In the genomic region with DNA sequence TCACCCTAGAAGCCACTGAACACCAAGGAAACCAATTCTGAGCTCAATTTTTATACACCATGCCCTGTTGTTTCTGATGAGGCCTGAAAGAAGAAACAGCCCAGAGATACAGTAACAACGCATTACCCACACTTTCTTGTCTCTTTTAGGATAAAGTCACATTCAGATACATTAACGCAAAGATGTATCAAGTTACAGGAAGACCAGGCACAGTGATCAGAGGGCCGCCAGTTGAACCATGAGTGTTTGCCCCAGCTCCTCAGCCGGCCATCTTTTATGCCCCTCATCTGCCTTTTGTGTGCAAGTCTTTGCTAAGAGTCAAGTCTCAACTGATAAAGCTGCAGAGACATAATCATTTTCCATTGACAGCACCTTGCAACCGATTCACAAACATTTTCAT, we compare ENCODE assay signal across 35 mouse cellular contexts.
"Had no signal": no experiment of that assay in that cellular context is flagged by ENCODE, and none has a peak within 500 bp of the region (broad histone marks: within the 10 kb centered on the region; RNA-seq: fewer than 3 reads in every experiment).

No protein-coding gene starts in this region.

- H3K4me1 ChIP-seq: heart, embryonic 10.5 days; heart, embryonic 13.5 days; heart, embryonic 15.5 days; hindbrain, embryonic 13.5 days; hindbrain, embryonic 15.5 days; intestine, embryonic 15.5 days; kidney, embryonic 15.5 days had no signal

- H3K9me3 ChIP-seq: heart, embryonic 10.5 days; heart, embryonic 12.5 days; heart, embryonic 13.5 days; heart, embryonic 15.5 days; hindbrain, embryonic 10.5 days; hindbrain, embryonic 12.5 days; hindbrain, embryonic 13.5 days; hindbrain, embryonic 15.5 days; intestine, embryonic 15.5 days; kidney, embryonic 15.5 days had no signal

- H3K27me3 ChIP-seq: heart, embryonic 15.5 days; hindbrain, embryonic 13.5 days had no signal

- H3K4me2 ChIP-seq: heart, embryonic 11.5 days; heart, embryonic 12.5 days; heart, embryonic 13.5 days; heart, embryonic 15.5 days; hindbrain, embryonic 12.5 days; hindbrain, embryonic 13.5 days; hindbrain, embryonic 14.5 days; hindbrain, embryonic 15.5 days; intestine, embryonic 15.5 days; kidney, embryonic 15.5 days had no signal

- H3K27ac ChIP-seq: heart, embryonic 10.5 days; heart, embryonic 13.5 days; heart, embryonic 15.5 days; hindbrain, embryonic 10.5 days; hindbrain, embryonic 12.5 days; hindbrain, embryonic 13.5 days; hindbrain, embryonic 14.5 days; hindbrain, embryonic 15.5 days; hindbrain, postnatal 0 days; intestine, embryonic 15.5 days; kidney, embryonic 15.5 days; kidney, postnatal 0 days; layer of hippocampus, adult 2 months had no signal

- DNase-seq: heart, postnatal 10 days; heart, postnatal 14 days; heart, postnatal 36 days; heart, postnatal 4 days; kidney, adult 11 months; kidney, adult 18-20 months; kidney, adult 2 months; kidney, adult 8-10 months; kidney, adult 9 months; kidney, postnatal 10 days; kidney, postnatal 14 days; kidney, postnatal 25 days; kidney, postnatal 36 days; kidney, postnatal 4 days; layer of hippocampus, adult 9-11 months; layer of hippocampus, postnatal 36 days had no signal

- H3K36me3 ChIP-seq: heart, embryonic 10.5 days; heart, embryonic 12.5 days; heart, embryonic 13.5 days; heart, embryonic 15.5 days; hindbrain, embryonic 10.5 days; hindbrain, embryonic 12.5 days; hindbrain, embryonic 13.5 days; hindbrain, embryonic 15.5 days; intestine, embryonic 15.5 days; kidney, embryonic 15.5 days had no signal

- H3K9ac ChIP-seq: heart, embryonic 12.5 days; heart, embryonic 13.5 days; heart, embryonic 15.5 days; hindbrain, embryonic 12.5 days; hindbrain, embryonic 13.5 days; hindbrain, embryonic 14.5 days; hindbrain, embryonic 15.5 days; intestine, embryonic 15.5 days; kidney, embryonic 15.5 days had no signal

- H3K4me3 ChIP-seq: heart, embryonic 10.5 days; heart, embryonic 12.5 days; heart, embryonic 13.5 days; heart, embryonic 15.5 days; hindbrain, embryonic 10.5 days; hindbrain, embryonic 12.5 days; hindbrain, embryonic 13.5 days; hindbrain, embryonic 15.5 days; intestine, embryonic 15.5 days; kidney, embryonic 15.5 days; layer of hippocampus, adult 2 months had no signal

- ATAC-seq: hindbrain, embryonic 16.5 days; hindbrain, postnatal 0 days; inflammation-experienced regulatory T-cells, adult 6 months; intestine, embryonic 15.5 days; intestine, embryonic 16.5 days; intestine, postnatal 0 days had no signal
